Mouse (Mus musculus) neural tube, postnatal 0 days (tissue): ENCODE data around the gene Cyp20a1. TPM values are rescaled to one million over a fixed set of nuclear protein-coding genes. Genes with fewer than 3 reads are reported as not detected.

Source experiments
- polyA plus RNA-seq: library from polyadenylated mRNA; unstranded; fragments of >200 nt; fragmentation: Nextera tagmentation; extraction: Ambion mirVana; gene quantifications from 2 replicates; pipeline ENCODE4 v1.2.1, GENCODE M21; 2015

Gene Cyp20a1
- polyA plus RNA-seq, result 15.2 and 15.9 TPM in 2 replicates

DNA sequence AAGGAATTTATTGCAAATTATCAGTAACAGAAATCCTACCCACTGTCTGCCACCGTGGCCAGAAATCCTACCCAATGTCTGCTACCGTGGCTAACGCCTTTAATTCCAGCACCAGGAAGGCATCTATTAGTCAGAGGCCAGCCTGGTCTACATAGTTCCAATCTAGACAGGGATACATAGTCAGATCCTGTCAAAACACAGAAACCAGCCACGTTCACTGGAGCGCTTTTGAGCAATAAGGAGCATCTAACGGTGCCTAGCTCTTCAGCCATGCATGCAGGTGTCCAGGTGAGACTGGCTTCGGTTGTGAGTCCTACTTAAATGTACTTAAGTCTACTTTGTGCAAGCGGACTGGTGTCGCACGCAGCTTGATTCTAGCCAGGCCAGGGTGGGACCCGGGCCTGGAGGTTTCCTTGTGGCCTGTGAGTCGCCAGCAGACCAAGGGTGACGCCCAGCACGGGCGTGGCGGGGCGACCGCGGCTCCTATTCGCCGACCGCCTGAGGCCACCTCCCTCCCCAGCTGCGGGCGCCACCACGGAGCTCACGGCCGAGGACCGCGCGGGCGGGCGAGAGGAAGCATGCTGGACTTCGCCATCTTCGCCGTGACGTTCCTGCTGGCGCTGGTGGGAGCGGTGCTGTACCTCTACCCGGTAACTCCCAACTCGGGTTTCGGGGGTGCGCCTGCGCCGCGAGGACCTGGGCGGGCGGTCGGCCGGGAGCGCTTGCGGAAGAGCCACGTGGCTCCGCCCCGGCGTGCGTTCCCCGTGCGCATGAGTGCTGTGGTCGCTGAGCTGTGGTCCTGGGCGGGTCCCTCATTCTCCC is at the start of gene Cyp20a1:
Cyp20a1 (plus strand) TSS at position 516 of the 822 bp plus-strand sequence.

DNA sequence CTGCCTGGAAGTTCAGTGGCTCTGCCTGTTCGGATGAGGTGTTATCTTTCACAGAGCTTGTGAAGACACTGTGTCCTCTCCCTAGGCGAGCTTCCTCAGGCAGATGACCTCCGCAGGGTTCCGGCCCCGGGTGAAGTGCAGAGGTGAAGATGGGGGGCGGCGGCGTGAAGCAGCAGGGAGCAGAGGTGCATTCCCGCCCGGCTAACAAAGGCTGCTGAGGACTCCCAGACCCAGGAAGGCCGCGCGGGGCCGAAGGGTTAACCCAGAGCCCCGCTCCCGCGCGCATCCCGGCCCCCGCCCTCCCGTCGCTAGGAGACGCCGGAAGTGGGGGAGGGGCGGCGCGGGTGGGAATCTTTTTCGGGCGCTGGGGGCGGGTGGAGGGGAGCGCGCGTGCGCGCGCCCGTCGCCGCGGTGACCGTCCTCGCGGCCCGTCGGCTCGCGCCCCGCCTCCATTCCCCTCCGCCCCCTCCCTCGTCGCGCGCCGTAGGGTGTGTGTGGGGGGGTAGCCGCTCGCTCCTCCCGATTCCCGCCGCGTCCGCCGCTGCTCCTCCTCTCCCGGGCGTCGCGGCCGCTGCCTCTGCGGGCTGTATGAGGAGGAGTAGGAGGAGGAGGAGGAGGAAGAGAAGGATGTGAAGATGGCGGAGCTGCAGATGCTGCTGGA is 66.2 kb downstream of the Cyp20a1 start, which contains the start of gene Abi2:
Abi2 (plus strand) TSS at position 452 of the 661 bp plus-strand sequence.

Other genes starting within 250 kb of the Cyp20a1 start
- 6.7 and 7.0 TPM in 2 replicates for gene Carf, start 245.1 kb upstream of the Cyp20a1 start, polyA plus RNA-seq
- 46.0 and 46.6 TPM in 2 replicates for gene Wdr12, start 244.7 kb upstream of the Cyp20a1 start, polyA plus RNA-seq
- gene Nbeal1, start 162.7 kb upstream of the Cyp20a1 start, polyA plus RNA-seq, result 4.8 and 5.2 TPM in 2 replicates
- 54.3 and 65.4 TPM in 2 replicates for gene Abi2, start 66.3 kb downstream of the Cyp20a1 start, polyA plus RNA-seq
- 19.7 and 21.2 TPM in 2 replicates for gene Raph1, start 223.8 kb downstream of the Cyp20a1 start, polyA plus RNA-seq